Mouse (Mus musculus): ENCODE measurements around the gene Clec12b. TPM values are rescaled to one million over a fixed set of nuclear protein-coding genes. Genes with fewer than 3 reads are reported as not detected.
"Not testable (repeated sequence)": the region's sequence is repeated elsewhere in the genome, so short reads cannot be mapped to it uniquely, and the experiment has no call there.

The Clec12b gene
- total RNA-seq, 2 experiments from 2014 or later, result 0.31 TPM; not detected in 1

GRCm38 (mm10) chr6:129374937-129375471 lies 10.7 kb downstream of the Clec12b start:
- no peak for DNase-seq (ENCODE audit: low spot score in 2 of 2)

GRCm38 (mm10) chr6:129369374-129370132 lies 16.1 kb downstream of the Clec12b start:
- no peak for DNase-seq (ENCODE audit: low spot score in 2 of 2)

DNA sequence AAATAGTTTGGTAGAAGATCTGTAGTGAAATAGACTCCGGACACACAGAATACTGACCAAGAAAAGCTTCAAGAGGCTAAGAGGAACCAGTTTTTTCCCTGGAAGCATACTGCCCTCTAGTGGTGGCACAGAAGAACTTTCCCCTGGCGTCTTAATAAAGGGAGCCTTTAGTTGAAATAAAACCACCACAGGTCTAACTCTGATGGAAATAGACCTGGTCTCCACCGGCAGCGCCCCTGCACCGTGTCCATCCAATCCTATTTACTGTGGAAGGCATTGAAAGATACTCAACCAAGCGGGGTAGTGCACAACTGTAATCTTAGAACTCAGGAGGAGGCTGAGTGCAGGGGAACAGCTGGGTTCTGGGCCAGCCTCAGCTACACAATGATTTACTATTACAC lies 19.7 kb downstream of the Clec12b start:
- DNase-seq (ENCODE audit: low spot score in 2 of 2), result peak in 1 of 2 experiments; percentile 6

DNA sequence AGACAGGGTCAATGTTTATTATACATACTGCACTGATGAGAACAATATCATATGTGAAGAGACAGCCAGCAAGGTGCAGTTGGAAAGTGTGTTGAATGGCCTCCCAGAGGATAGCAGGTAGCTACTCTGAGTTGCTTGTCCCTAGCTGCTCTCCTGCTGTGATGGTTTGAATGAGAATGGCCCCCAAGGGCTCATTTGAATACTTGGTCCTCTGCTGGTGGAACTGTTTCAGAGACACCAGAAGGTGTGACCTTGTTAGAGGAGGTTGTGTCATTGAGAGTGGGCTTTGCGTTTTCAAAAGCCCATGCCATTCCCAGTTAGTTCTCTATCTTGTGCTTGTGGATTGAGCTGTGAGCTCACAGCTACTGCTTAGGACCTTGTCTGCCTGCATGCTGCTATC lies 21.7 kb downstream of the Clec12b start:
- no peak for DNase-seq (ENCODE audit: low spot score in 2 of 2)

DNA sequence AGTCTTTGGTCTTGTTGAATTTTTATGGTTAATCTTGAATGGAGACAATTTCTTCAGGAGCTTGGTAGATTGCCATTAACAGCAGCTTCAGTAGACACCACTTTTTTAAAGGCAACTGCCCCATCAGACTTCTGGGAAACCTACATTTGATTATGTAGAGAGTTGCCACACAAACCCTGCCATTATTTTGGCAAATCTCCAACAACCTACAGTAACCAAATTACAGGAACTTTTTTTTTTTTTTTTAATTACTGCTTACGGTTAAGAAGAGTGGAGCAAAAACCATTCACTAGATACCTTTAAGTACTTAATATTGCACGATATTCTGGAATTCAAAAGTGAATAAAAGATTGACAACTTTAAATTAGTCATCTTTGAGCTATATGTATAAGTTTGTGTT lies 26.2 kb downstream of the Clec12b start:
- DNase-seq (ENCODE audit: low spot score in 2 of 2), result no peak

- DNase-seq (ENCODE audit: low spot score in 2 of 2), result no peak
These were observed 29.2 kb downstream of the Clec12b start for GRCm38 (mm10) chr6:129356430-129356829.

DNA sequence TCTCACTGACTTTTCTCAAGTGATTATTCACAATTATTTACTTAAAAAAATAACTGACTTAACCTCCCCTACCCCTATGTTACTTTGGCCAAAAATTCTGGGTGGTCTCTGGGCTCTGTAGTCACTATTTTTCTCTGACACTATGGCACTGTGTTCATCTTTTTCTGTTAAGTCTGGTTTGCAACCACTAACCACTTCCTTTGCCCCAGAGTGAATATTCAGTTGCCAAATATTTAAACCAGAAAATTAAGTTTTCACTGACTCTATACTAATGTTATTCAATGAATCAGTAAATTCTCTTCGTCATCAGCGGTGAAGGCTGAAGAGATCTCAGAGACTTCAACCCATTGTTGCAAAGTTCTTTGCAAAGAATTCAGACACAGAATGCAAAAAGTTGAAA lies 29.9 kb downstream of the Clec12b start:
- no peak for DNase-seq (ENCODE audit: low spot score in 2 of 2)

DNA sequence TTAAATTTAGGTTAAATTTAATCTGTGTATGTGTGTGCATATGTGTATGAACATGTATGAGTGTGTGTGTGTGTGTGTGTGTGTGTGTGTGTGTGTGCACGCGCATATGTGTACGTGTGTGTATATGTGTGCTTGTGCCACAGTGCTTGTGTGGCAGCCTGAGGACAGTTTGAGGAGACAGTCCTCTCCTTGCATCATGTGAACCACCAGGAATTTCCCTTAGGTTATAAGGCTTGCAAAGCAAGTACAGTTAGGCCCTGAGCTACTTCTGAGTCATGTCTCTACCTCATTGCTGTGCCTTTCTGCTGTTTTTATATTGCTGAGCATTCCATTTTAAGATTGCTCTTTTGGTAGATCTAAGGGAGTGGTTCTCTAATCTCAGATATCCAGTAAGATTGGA lies 34.6 kb downstream of the Clec12b start:
- DNase-seq (ENCODE audit: low spot score in 2 of 2), result no peak

GRCm38 (mm10) chr6:129349524-129350352 lies 35.9 kb downstream of the Clec12b start:
- DNase-seq (ENCODE audit: low spot score in 2 of 2), result no peak

DNA sequence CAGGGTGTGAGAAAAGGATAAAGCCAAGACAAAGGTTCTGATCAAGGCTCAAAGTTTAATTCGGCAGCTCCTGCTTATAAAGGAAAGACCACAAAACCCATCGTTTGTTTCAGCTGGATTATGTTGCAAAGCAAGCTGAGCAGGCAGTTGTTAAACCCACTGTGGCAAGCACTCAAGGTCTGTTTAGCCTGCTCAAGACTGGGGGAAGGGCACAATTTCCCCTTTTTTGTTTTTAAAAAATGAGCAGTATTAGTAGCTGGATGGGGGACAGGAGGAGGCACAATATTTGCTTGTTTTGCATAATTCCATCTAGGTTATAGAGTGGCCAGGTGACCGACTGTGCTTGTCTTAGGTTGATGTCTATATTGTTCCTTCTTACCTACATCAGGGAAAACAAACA lies 41.3 kb downstream of the Clec12b start:
- DNase-seq (ENCODE audit: low spot score in 2 of 2), result no peak

DNA sequence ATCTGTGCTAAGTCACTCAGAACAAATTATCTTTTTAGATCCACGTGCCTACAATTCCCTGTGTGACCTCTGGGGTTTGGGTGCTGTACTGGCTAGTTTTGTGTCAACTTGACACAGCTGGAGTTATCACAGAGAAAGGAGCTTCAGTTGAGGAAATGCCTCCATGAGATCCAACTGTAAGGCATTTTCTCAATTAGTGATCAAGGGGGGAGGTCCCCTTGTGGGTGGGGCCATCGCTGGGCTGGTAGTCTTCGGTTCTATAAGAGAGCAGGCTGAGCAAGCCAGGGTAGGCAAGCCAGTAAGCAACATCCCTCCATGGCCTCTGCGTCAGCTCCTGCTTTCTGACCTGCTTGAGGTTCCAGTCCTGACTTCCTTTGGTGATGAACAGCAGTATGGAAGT lies 43.3 kb downstream of the Clec12b start, which contains the start of gene Clec12a:
Gene Clec12a (plus strand): TSS at position 301 of the 400 bp plus-strand sequence.
- not testable (repeated sequence) for DNase-seq (ENCODE audit: low spot score in 2 of 2)

DNA sequence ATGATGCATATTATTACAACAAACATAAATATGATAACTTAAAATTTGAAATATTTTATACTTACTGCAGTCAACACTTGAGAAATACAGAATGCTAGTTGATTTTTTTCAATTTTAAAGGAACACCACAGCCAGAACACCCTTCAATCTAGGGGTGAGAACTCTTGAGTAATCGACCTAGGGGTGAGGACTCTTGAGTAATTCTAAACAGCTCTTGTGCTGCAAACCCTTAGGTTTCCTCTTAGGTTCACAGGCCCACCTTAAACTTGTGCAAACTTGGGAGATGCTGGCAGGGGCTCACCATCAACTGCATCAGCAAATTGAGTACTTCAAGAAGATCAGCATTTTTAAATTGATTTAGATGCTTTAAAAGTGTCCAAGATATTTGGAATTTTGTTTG lies 47.9 kb downstream of the Clec12b start:
- DNase-seq (ENCODE audit: low spot score in 2 of 2), result no peak

- DNase-seq (ENCODE audit: low spot score in 2 of 2), result peak in 1 of 2 experiments; percentile 9
These were observed 52.0 kb downstream of the Clec12b start for GRCm38 (mm10) chr6:129333674-129334078.

GRCm38 (mm10) chr6:129331610-129332009 lies 54.1 kb downstream of the Clec12b start, which contains the start of gene 4922502D21Rik:
Gene 4922502D21Rik, minus strand, starts transcription at chr6:129331796.
- no peak for DNase-seq (ENCODE audit: low spot score in 2 of 2)

DNA sequence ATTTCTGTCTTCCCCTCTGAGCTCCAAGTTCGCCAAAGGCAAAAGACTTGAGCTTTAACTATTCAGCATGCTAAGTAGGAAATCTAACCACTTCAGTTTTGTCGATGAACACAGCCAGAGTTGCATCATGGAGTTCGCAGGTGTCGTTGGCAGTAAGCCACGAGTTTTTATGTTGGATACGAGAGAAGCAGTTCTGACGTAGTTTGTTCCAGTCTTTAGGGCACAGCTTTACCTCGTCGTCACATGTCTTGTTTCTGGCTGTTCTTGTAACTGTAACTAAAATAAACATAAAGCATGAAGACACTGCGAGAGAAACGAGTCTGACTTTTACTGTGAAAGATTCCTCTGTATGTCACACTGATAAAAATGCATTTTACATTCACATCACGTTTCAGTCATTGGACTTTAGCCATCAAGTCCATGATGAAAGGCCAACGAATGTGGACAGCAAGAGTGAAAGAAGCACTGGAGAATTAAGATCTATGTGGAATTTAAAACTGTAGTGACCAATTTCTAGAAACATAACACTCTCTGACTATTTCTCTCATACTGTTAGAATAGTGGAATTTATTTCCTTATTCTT lies 59.0 kb downstream of the Clec12b start:
- DNase-seq (ENCODE audit: low spot score in 2 of 2), result no peak

GRCm38 (mm10) chr6:129326016-129326415 lies 59.7 kb downstream of the Clec12b start:
- no peak for DNase-seq (ENCODE audit: low spot score in 2 of 2)

Other genes starting within 250 kb of the Clec12b start
- gene Clec2d, start 205.3 kb downstream of the Clec12b start, total RNA-seq (2021), result 10 to 100 TPM; 34.7 to 49.1 TPM
- under 1 TPM in 1 of 2 experiments, not detected in 1; 0.34 TPM for gene Cd69, start 110.4 kb downstream of the Clec12b start, total RNA-seq (2021)
- not detected for gene 4922502D21Rik, start 54.1 kb downstream of the Clec12b start, total RNA-seq (2021)
- 1 to 10 TPM; 1.1 to 2.0 TPM for gene Clec12a, start 43.2 kb downstream of the Clec12b start, total RNA-seq (2021)
- 1 to 10 TPM; 2.2 to 3.9 TPM for gene Clec1b, start 11.4 kb upstream of the Clec12b start, total RNA-seq (2021)
- gene Clec9a, start 23.0 kb upstream of the Clec12b start, total RNA-seq (2021), result under 1 TPM; 0.31 to 0.40 TPM
- 10 to 100 TPM in 1 of 2 experiments, 1 to 10 TPM in 1; 9.2 to 11.1 TPM for gene Clec1a, start 66.1 kb upstream of the Clec12b start, total RNA-seq (2021)
- gene Olr1, start 121.3 kb upstream of the Clec12b start, total RNA-seq (2021), result under 1 TPM; 0.36 to 0.65 TPM
- gene Tmem52b, start 126.7 kb upstream of the Clec12b start, total RNA-seq (2021), result 10 to 100 TPM in 1 of 2 experiments, under 1 TPM in 1; 0.96 to 31.1 TPM
- gene Gabarapl1, start 147.3 kb upstream of the Clec12b start, total RNA-seq (2021), result 100 to 1,000 TPM; 135 to 141 TPM
- not detected for gene Klre1, start 192.0 kb upstream of the Clec12b start, total RNA-seq (2021)
- gene Klrd1, start 205.9 kb upstream of the Clec12b start, total RNA-seq (2021), result 1 to 10 TPM in 1 of 2 experiments, under 1 TPM in 1; 0.56 to 1.1 TPM
- under 1 TPM; 0.25 to 0.34 TPM for gene Klrk1, start 238.0 kb upstream of the Clec12b start, total RNA-seq (2021)